Mouse (Mus musculus) colon, adult 2 months (tissue): Measurements from ENCODE around the gene Olfr524. TPM values are rescaled to one million over a fixed set of nuclear protein-coding genes. Genes with fewer than 3 reads are reported as not detected.

Experiments used
- polyA plus RNA-seq: library from polyadenylated mRNA; depleted of rRNA; stranded (reverse); fragments of >200 nt; gene quantifications from 2 replicates; pipeline ENCODE4 v1.2.3, GENCODE M21; 2012; rRNA removed

Olfr524 gene
- polyA plus RNA-seq, result not detected in 2 replicates

DNA sequence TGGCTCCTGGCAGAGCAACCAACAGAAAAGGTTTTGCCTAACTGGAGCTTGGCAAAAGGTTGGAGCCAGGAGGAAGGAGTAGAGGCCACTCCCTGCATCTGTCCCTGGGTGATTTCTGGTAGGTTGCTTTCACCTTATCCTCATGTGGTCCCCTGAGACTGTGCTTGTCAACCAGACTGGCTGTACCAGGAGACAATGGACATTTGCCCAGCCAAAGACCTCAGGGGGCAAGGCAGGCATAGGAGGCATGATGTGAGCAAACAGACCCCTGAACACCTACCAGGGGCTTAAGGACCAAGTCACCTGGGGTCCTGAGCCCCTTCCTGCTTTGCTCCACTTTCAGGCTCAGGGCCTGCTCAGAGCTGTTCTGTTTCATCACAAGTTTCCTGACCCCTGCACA, at the start of gene Olfr524:
Gene Olfr524 (minus strand): TSS at position 101 of the 400 bp plus-strand sequence.

DNA sequence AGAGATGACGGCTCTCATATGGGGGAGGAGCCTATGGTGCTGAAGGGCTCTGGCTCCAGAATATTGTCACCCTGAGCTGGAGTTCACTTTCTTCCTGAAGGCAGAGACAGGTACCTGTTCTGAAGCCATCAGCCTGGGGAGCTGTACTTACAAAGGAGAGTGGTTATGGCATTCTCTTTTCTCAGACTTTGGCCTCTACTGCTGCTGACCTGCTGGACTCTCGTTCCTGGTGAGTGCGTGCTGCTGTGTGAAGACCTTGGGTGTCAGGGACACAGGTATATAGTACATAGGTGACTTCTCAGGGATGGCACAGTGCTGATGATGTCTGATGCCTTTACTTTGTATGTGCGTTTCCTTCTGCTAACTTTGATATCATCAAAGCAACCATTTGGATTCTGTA, 41.5 kb upstream of the Olfr524 start, which contains the start of gene 5830411N06Rik:
Gene 5830411N06Rik (plus strand): TSS at position 69 of the 400 bp plus-strand sequence.

DNA sequence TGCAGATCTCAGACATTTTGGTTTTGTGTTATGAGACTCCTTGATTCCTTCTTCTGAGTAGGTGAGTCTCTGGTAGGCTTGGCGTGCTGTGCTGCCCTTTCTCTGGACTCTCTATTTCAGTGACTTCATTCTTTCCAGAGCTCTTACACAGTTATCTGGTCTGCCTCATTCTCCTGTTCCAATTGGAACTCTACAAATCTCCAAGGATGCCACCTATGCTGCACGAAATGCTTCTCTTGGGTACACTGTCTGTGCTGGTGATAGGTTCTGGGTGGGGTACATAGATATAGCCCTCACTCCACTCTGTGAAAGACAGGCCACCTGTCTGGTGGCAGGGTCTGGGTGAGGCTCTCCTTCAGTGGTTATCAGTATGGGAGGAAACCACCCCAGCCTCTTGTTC, 12.2 kb upstream of the Olfr524 start, which contains the start of gene Cd163l1:
Gene Cd163l1 (plus strand): TSS at position 301 of the 400 bp plus-strand sequence.

DNA sequence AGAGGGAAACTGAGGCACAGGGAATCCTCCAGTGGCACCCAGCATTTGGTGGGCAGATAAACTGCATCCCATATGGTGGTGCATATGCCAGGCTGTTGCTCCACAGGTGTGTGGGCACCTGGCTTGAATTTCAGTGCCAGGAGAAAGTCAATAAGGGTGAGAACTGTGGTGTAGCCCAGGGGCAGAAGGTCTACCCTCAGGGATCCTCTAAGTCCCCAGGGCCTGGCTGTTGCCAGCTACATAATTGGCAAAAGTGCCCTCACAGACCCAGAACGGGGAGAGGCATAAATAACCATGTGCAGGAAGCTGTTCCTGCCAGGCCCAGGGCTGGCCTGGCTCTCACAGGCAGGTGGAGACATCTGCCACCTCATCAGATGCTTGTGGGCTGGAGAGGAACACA, 32.8 kb downstream of the Olfr524 start, which contains the start of gene Olfr523:
Gene Olfr523 (plus strand): TSS at position 282 of the 400 bp plus-strand sequence.

DNA sequence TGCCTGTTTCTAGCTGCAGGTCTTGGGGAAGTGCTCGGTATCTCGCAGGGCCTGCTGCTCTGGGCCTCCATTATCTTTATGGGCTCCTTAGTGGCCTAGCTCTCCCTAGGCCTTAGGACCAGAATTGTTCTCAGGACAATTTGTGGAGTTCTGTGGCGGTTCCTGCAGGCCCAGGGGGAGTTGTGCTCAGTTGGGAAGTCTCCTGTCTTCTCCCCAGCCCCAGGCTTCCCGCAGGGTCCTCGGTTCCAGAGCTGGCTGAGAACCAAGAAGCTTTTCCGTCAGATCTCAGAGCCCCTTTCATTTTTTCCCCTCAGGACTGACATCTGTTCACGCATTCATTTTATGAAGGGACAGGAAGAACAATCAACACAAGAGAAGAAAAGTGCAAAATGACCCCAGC, 41.1 kb downstream of the Olfr524 start, which contains the start of gene Olfr522:
Gene Olfr522 (minus strand): TSS at position 101 of the 400 bp plus-strand sequence.

DNA sequence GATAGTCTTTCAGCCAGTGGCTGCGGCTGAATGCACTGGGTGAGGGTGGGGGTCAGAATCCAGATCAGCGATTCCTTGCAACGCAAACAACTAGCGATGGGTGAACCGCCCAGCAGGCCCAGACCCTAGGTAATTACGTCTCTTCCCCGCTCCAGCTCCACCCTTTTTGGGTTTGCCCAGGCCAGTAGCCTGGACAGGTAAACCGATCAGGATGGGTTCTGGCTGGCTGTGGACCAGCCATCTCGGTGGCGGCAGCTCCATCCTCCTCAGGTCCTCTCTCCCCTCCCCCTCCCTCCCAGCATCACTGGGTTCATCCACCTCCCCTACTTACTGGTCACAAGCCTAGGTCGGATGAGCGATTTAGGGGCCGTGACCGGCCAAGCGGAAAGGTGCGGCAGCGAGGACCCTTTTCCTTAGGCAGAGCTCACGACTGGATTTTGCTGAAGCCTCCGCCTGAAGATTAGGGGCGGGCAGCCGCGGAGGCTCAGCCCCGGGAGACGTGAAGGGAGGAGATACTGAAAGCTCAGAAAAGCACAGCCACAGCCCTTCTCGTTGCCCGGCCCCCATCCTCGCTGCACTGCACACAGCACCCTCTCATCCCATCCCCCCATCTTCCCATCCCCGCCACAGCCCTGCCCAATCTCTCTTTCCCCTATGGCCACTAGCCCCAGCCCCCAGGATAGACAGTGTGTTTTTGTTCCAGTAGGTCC, 51.4 kb downstream of the Olfr524 start, which contains the start of gene Sprn:
Gene Sprn (minus strand): TSS at position 660 of the 710 bp plus-strand sequence.

Other genes starting within 250 kb of the Olfr524 start
- 0.16 TPM in 2 replicates for gene 6430531B16Rik, start 227.2 kb downstream of the Olfr524 start, polyA plus RNA-seq
- gene Adam8, start 213.4 kb downstream of the Olfr524 start, polyA plus RNA-seq, result 4.5 and 5.3 TPM in 2 replicates
- gene Zfp511, start 169.6 kb downstream of the Olfr524 start, polyA plus RNA-seq, result 55.6 and 88.0 TPM in 2 replicates
- gene Tubgcp2, start 169.3 kb downstream of the Olfr524 start, polyA plus RNA-seq, result 13.5 and 15.3 TPM in 2 replicates
- gene Msx3, start 156.9 kb downstream of the Olfr524 start, polyA plus RNA-seq, result 0.08 and 0.16 TPM in 2 replicates
- gene Caly, start 123.4 kb downstream of the Olfr524 start, polyA plus RNA-seq, result 4.1 and 5.0 TPM in 2 replicates
- 14.8 and 25.0 TPM in 2 replicates for gene Prap1, start 112.6 kb downstream of the Olfr524 start, polyA plus RNA-seq
- gene Fuom, start 103.5 kb downstream of the Olfr524 start, polyA plus RNA-seq, result 100 and 110 TPM in 2 replicates
- 8.3 and 9.1 TPM in 2 replicates for gene Paox, start 90.2 kb downstream of the Olfr524 start, polyA plus RNA-seq
- 112 and 131 TPM in 2 replicates for gene Echs1, start 89.5 kb downstream of the Olfr524 start, polyA plus RNA-seq
- gene Mtg1, start 68.4 kb downstream of the Olfr524 start, polyA plus RNA-seq, result 14.0 and 15.3 TPM in 2 replicates
- gene Sprn, start 51.1 kb downstream of the Olfr524 start, polyA plus RNA-seq, result 0.93 and 1.4 TPM in 2 replicates
- gene Olfr522, start 41.2 kb downstream of the Olfr524 start, polyA plus RNA-seq, result not detected in 2 replicates
- 0.10 TPM in 1 of 2 replicates, not detected in the other for gene Olfr523, start 32.7 kb downstream of the Olfr524 start, polyA plus RNA-seq
- 0.30 and 0.50 TPM in 2 replicates for gene Cd163l1, start 12.3 kb upstream of the Olfr524 start, polyA plus RNA-seq
- gene 5830411N06Rik, start 41.3 kb upstream of the Olfr524 start, polyA plus RNA-seq, result 0.16 TPM in 1 of 2 replicates, not detected in the other
- gene Olfr525, start 114.9 kb upstream of the Olfr524 start, polyA plus RNA-seq, result not detected in 2 replicates
- gene Olfr527, start 128.1 kb upstream of the Olfr524 start, polyA plus RNA-seq, result not detected in 2 replicates
- 0.29 and 0.58 TPM in 2 replicates for gene Olfr60, start 155.7 kb upstream of the Olfr524 start, polyA plus RNA-seq
- not detected in 2 replicates for gene Olfr530, start 170.4 kb upstream of the Olfr524 start, polyA plus RNA-seq
- gene Olfr531, start 197.0 kb upstream of the Olfr524 start, polyA plus RNA-seq, result not detected in 2 replicates
- gene Olfr532, start 215.7 kb upstream of the Olfr524 start, polyA plus RNA-seq, result not detected in 2 replicates